Mouse (Mus musculus) cerebellum, adult 8-10 months (tissue): ENCODE data around the gene Kctd3.
"Not testable (repeated sequence)": the region's sequence is repeated elsewhere in the genome, so short reads cannot be mapped to it uniquely, and the experiment has no call there.

Experiments
- DNase-seq: peaks from one replicate; pipeline ENCODE4 v3.0.0; 2022

Gene Kctd3

DNA sequence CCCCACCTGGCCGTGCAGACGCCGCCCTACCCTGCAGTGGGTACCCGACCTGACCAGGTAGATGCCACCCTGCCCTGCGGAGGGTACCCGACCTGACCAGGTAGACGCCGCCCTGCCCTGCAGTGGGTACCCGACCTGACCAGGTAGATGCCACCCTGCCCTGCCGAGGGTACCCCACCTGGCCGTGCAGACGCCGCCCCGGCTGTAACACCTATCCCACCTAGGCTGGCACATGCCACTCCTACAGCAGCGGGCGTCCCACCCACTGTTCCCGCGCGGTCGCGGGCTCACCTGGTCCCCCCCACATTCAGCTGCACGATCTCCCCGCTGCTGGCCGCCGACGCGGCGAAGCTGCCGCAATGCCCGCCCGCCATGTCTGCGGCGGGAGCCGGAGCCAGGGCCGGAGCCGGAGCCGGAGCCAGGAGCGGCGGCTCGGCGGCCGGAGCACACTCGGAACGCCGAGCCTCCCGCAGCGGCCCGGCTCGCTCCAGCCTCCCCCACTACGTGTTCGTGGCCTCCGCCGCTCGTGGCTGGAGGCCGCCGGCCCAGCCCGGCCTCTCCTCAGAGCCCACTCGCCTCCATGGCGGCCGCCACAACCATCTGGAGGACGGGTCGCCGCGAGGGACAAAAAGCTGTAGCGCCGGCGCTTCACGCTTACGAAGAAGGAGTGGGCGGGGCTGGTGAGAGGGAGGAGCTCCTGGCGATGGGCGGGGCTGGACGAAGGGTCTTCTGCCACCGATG, at the start of gene Kctd3:
Gene Kctd3, minus strand, starts transcription at position 603 of the 741 bp plus-strand sequence.
- peak; percentile 99 for DNase-seq

- no peak for DNase-seq
Observed at GRCm38 (mm10) chr1:189057425-189057824, 49.8 kb upstream of the Kctd3 start.

DNA sequence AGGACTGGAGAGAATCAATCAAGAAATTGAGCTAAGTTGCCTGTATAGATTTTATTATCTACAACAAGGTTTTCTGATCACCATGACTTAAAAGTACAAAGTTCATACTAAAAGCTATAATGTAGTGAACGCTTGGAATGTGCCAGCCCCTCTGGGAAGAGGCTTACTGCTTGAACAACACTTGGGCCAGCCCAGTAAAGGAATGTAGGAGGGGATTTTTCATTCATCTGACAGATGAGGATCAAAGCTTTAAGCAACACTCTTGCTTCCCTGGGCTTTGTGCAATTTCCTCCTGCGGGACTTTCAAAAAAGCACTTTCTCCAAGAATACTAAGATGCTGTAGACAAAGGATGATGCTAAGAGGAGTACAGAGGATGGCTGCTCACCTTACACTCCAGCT, 48.3 kb upstream of the Kctd3 start:
- no peak for DNase-seq

GRCm38 (mm10) chr1:189054941-189055551, 47.4 kb upstream of the Kctd3 start:
- no peak for DNase-seq

GRCm38 (mm10) chr1:189054191-189054590, 46.5 kb upstream of the Kctd3 start:
- DNase-seq, result no peak

DNA sequence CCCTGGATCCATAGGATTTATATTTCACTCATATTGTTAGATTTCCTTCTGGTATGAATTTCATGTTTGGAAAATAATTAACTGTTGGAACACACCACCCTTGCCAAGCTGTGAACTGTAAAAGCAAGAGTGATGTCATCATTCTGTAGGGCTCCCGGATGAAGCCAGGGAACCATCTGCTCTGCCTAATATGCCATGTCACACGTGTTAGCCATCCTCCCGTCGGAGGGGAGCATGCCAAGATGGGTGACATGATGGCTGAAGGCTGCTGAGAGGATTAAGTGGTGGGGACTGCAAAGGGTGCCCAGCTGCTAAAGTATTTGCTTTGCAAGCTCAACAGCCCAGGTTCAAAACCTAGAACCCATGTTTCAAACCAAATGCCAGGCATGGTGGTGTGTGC, 44.5 kb upstream of the Kctd3 start:
- DNase-seq, result no peak

GRCm38 (mm10) chr1:189050122-189050521, 42.5 kb upstream of the Kctd3 start:
- DNase-seq, result no peak

DNA sequence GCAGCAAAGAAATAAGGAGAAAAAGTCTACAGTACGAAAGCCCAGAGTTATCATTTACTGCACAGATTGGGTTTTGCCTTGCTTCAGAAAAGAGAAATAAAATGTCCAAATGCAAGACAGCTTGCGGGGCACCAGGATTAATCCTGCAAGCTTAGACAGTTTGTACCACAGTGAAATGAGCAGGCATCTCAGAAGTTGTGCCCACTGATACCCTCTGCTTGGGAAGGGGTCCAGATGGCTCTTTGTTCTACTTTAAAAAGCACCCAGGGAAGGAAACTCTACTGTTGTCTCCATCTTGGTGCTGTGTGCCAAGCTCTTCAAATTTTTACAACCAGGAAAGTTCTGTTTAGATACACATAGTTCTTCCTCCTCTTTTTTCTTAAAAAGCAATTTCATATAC, 40.7 kb upstream of the Kctd3 start:
- no peak for DNase-seq

- no peak for DNase-seq
Observed at GRCm38 (mm10) chr1:189047918-189048317, 40.3 kb upstream of the Kctd3 start.

GRCm38 (mm10) chr1:189046831-189047230, 39.2 kb upstream of the Kctd3 start:
- DNase-seq, result no peak

- DNase-seq, result no peak
Observed at GRCm38 (mm10) chr1:189046301-189046700, 38.7 kb upstream of the Kctd3 start.

- DNase-seq, result no peak
Observed at GRCm38 (mm10) chr1:189041261-189041660, 33.6 kb upstream of the Kctd3 start.

DNA sequence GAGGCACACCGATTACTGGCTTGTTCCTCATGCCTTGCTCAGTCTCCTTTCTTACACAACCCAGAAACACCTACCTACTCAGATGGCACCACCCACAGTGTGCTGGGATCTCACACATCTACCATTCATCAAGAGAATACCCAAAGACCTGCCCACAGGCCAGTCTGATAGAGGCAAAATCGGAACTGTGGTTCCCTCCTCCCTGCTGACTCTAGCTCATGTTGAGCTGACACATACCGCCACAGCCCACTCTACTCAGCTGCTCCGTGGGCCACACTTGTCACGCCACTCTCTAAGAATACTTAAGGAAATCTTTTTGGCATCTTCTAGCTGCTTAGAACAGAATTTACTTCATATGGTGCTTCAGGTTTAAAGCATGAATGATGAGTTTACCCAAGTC, 31.7 kb upstream of the Kctd3 start:
- no peak for DNase-seq

- not testable (repeated sequence) for DNase-seq
Observed at GRCm38 (mm10) chr1:189032817-189033216, 25.2 kb upstream of the Kctd3 start.

DNA sequence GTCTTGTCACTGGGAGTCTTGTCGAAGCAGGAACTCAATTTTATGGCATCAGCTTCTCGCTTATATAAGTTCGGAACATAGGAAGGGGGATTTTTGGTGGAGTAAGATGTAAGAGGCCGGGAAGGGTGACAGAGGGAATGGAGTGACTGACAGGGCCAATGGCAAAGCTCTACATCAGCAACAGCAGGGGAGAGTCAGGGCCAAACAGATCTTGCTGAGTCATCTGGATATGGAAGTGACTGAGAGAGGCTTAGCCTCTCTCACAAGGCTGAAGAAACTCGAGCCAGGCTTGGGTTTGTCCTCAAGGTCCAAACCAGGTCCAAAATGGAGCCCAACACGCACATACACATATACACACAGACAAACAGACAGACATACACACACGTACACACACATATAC, 23.3 kb upstream of the Kctd3 start:
- no peak for DNase-seq

- DNase-seq, result peak; percentile 46
Observed at GRCm38 (mm10) chr1:189028267-189028666, 20.6 kb upstream of the Kctd3 start.

DNA sequence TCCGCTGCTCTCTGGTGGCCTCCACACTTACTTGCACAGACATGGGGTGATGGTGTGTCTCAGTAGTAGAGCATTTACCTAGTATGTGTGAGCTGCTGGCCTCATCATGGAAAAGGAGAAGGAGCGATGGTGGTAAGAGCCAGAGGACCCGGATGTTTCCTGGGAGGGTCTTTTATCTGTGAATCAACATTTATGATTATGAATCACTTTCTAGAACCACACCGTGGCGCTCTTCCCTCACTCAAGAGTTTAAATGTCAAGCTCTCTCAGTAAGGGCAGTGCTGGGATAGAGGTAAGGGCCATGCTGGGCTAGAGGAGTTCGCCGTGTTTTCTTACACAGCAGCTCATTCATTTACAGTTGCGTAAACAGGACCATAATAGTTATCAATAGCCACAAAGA, 19.2 kb upstream of the Kctd3 start:
- DNase-seq, result no peak

DNA sequence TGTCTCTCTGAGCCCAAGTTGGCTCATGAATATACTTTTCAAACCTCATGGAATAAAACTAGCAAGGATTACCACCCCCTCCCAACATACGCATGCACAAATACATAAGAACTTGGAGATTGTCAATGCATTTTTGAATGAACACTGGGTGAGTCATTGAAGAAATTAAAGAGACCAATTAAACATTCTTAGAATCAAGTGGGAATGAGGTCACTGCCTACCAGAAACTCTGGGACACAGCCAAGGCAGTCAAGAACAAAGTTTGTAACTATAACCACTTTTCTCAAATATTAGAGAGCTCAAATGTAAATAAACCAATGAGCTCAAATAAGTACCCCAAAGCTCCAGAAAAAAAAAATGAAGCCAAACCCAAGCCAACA, 16.1 kb upstream of the Kctd3 start:
- no peak for DNase-seq

GRCm38 (mm10) chr1:189022925-189023700, 15.5 kb upstream of the Kctd3 start:
- no peak for DNase-seq

- DNase-seq, result no peak
Observed at GRCm38 (mm10) chr1:189015372-189015771, 7.7 kb upstream of the Kctd3 start.

GRCm38 (mm10) chr1:189013587-189013921, 5.9 kb upstream of the Kctd3 start:
- DNase-seq, result no peak

DNA sequence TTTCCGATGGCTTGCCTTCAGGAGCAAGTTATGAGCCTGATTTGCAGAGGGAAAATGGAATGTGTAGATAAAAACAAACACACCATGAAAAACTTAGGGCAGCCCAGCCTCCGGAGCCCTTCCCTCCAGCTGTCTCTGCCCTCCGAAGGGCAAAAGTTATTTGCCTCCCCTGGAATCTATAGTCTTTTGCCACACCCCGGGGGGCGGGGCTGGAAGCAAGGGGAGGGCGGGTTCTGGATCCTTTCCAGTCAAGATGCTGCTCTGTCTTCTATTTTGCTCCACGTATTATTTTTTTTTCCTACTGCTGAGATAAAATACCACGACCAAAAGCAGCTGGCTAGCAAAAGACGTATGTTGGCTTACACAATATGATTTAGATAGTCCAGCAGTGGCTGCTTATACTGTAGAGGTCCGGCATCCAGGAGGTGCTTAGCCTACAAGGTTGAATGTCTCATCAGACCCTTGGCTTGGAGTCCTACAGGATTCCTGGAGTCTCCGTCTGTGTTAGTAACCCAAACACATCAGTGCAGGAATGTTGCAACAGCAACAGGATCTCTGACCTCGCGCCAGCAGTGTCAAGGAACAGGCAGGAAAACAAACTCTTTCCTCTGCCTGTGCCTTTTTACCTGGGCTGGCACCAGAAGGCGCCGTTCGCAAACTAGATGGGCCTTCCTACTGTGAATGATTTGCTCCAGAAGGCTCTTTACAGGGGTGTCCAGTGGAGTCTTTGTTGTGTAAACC, 5.4 kb upstream of the Kctd3 start:
- no peak for DNase-seq

DNA sequence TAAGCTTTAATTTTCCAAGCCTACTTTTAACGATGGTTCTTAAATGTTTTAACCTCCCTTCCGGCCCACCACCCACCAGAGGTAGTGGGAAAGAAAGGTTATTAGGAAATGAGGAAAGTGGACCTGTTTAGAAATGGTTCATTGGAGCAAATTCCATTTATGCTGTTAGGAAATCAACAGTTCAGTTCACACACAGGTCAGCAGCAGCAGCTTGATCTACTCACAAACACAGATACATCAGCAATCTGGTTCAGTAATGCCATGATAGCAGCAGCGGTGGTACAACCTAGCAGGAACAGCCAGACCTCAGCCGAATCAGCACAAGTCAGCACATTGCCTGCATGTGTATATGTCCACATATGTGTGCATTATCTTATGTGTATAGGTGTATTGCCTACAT, 3.0 kb upstream of the Kctd3 start:
- no peak for DNase-seq

GRCm38 (mm10) chr1:189007980-189008324, 311 bp upstream of the Kctd3 start:
- no peak for DNase-seq
